Mouse (Mus musculus) lung, adult 2 months (tissue): ENCODE data around the gene Lipk. TPM values are rescaled to one million over a fixed set of nuclear protein-coding genes. Genes with fewer than 3 reads are reported as not detected.

Experiments used
- DNase-seq: peaks from one replicate; pipeline ENCODE4 v3.0.0; 2022
- H3K4me1 ChIP-seq: fragments of 200-500 bp; 2 replicates; pipeline ENCODE4 v1.6.1; 2011; ENCODE audit warnings: low read length; ENCODE audit not compliant: control insufficient read depth, insufficient read depth
- H3K4me3 ChIP-seq: fragments of 200-500 bp; replicated peaks from 2 replicates; pipeline ENCODE3; 2011; ENCODE audit warnings: low read depth, mild to moderate bottlenecking, control low read depth, low read length; ENCODE audit errors: extremely low read depth
- CTCF ChIP-seq: fragments of 200-500 bp; IDR thresholded peaks from 2 replicates; pipeline ENCODE4 v1.5.1; 2011; ENCODE audit warnings: mild to moderate bottlenecking, low read length, control low read depth; ENCODE audit not compliant: insufficient read depth
- POLR2A ChIP-seq: fragments of 200-500 bp; IDR thresholded peaks from 2 replicates; pipeline ENCODE4 v1.6.1; 2011; ENCODE audit warnings: low read depth, mild to moderate bottlenecking, control low read depth, low read length, borderline replicate concordance; ENCODE audit errors: extremely low read depth
- WGBS: fragments of 180-500 bp; shearing (Covaris S2); methylation state at CpG from one replicate; pipeline ENCODE4 v1.1.7; 2018; 5-methylcytosine and 5-hydroxymethylcytosine counted together
- polyA plus RNA-seq: library from polyadenylated mRNA; depleted of rRNA; stranded (reverse); fragments of >200 nt; gene quantifications from 2 replicates; pipeline ENCODE4 v1.2.3, GENCODE M21; 2012; rRNA removed

The Lipk gene
- 1.7 TPM in 1 of 2 replicates, not detected in the other for polyA plus RNA-seq

DNA sequence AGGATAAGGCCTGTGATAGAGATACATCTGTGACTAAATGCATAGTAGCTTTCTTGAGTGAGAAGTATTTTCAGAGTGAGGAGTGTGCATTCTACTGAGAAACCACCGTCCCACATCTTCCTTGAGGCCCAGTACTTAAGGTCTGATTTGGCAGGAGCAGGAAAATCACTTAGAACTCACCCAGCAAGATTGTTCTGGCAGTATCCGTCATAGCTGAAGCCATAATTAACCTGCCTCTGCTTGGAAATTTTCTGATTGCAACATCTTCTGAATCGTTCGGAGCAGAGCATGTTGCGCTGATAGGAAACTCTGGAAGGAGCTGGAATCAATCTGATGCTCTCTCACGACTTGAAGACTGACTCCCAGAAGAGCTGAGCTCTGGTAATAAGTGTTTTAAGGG is at the start of gene Lipk:
TSS of gene Lipk (plus strand) at position 289 of the 400 bp plus-strand sequence.
- WGBS, result 76% methylated on average over 6 of the region's 6 CpGs
- no peak for TF ChIP-seq CTCF
- no peak for TF ChIP-seq POLR2A
- H3K4me3 ChIP-seq, result no peak within 1 kb of the TSS
- no peaks in the 10 kb centered on the region for H3K4me1 ChIP-seq
- DNase-seq, result no peak

DNA sequence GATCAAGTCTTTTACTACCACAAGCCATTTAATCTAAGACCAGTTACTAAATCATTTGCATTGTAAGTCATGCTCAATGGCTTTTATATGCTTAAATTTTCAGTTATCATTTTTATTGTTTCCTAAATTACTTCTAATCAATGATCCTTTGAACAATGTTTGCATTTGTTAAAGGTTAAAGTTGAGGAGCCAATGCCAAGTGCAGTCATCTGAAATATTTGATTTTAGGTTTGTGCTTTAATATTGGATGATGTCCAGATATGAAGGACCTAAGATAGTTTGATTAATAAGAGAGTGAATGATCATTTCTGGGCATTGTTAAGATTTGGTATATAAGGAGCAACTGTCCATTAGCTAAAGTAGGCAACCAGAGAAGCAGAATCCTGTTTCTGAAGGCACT is 47.2 kb upstream of the Lipk start, which contains the start of gene Lipf:
TSS of gene Lipf (plus strand) at position 301 of the 400 bp plus-strand sequence.
- DNase-seq, result no peak
- TF ChIP-seq POLR2A, result no peak
- TF ChIP-seq CTCF, result no peak
- no peak within 1 kb of the TSS for H3K4me3 ChIP-seq
- H3K4me1 ChIP-seq, result no peaks in the 10 kb centered on the region

- Histone ChIP-seq H3K4me1 (no peaks in the 10 kb centered on the region), H3K4me3 (no peak overlapping the region)
- 40% methylated on average over 3 of the region's 3 CpGs for WGBS
- DNase-seq, result no peak
- TF ChIP-seq POLR2A, result no peak
- no peak for TF ChIP-seq CTCF
Measured at GRCm38 (mm10) chr19:33979007-33979406, 29.1 kb upstream of the Lipk start.

DNA sequence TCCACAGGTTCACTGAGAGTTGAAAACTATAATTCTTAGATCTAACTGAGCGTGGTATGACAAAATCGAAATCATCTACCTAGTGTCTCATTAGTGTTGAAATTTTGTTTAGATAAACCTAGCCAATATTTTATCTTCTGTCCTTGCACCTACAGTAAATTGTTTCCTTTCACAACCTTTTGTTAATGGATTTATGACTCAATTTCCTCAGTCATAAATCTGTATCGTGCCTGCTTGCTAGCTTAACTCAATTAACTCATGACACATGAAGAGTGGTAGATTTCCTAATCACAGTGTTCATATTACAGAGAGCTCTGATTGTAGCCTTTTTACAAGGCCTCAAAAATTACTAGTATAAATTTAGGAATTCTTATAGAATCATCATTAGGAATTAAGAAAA is 25.0 kb upstream of the Lipk start:
- TF ChIP-seq POLR2A, result no peak
- TF ChIP-seq CTCF, result no peak
- WGBS, result 61% methylated on average over 3 of the region's 3 CpGs
- Histone ChIP-seq H3K4me3 (no peak overlapping the region), H3K4me1 (no peaks in the 10 kb centered on the region)
- DNase-seq, result no peak

DNA sequence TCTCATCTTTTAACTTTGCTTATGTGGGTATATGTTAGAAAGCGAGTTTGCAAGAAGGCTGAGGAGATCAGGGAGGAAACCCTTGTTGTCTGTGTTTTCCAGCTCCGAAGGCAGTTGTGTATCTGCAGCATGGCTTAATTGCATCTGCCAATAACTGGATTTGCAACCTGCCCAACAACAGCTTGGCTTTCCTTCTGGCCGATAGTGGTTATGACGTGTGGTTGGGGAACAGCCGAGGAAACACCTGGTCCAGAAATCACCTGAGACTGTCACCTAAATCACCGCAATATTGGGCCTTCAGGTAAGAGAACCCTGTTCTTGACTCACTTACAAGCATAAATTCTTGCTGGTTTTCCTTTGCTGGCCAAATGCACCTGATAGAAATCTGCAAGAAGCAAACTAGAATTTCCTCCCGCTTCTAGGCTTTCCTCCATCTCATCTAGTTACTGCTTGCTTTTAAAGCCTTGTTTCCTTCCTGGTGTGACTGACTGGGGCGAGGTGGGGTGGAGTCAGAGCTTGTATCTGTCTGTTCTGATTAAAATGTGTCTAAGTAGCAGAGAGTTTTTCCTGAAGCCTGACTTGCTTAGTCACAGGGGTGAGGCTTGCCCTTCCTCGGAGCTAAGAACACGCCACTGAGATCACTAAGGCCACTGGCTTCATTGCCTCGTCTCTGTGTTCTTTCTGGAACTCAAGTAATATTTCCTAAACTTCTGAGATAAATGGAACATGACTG is 13.5 kb downstream of the Lipk start:
- WGBS, result 71% methylated on average over 11 of the region's 11 CpGs
- no peak for DNase-seq

DNA sequence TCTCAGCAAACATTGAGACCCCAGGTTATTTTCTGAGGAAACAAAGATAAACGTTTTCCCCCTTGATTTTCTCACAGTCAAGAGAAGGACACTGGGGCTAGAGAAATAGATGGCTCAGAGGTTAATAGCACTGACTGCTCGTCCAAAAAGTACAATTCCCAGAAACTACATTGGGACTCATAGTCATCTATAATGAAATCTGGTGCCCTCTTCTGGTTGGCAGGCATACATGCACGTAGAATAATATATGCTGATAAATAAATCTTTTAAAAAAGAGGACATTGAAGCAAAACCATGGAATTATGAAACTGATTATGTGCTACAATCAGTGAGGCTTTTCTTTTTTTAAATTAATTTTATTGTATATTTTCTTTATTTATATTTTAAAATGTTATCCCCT is 14.7 kb downstream of the Lipk start:
- H3K4me1 ChIP-seq, result no peaks in the 10 kb centered on the region
- no peak for DNase-seq
- WGBS, result 31% methylated on average over 3 of the region's 3 CpGs
- no peak for TF ChIP-seq POLR2A
- TF ChIP-seq CTCF, result peak; percentile 12; the same call in 1 of the 2 replicates
- H3K4me3 ChIP-seq, result no peak overlapping the region

More for the DNA sequence above, 13.5 kb downstream of the Lipk start:
- no peak overlapping the region for H3K4me3 ChIP-seq
- H3K4me1 ChIP-seq, result no peaks in the 10 kb centered on the region
- TF ChIP-seq CTCF, result no peak
- TF ChIP-seq POLR2A, result no peak

DNA sequence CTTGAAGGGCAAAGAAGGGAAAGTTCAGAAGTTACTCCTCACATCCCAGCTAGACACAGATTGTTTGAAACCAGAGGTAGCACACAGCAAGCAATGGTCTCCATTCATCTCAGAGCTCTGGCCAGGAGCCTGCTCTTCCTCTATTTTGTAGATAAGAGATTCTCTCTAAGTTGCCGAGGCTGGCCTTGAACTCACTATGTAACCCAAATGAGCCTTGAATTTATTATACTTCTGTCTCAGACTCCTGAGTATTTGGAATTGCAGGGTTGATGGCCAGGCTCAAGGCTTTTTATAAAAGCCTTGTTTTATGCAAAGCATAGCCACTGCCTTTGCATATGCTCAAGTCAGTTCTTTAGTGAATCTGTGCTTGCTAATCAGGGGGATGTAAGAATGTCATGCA is 31.6 kb downstream of the Lipk start:
- no peak for DNase-seq
- no peaks in the 10 kb centered on the region for H3K4me1 ChIP-seq
- no peak overlapping the region for H3K4me3 ChIP-seq
- TF ChIP-seq CTCF, result no peak
- TF ChIP-seq POLR2A, result no peak
- WGBS, result 78% methylated on average over 1 of the region's 1 CpGs

GRCm38 (mm10) chr19:34043008-34043407 is 34.9 kb downstream of the Lipk start:
- Histone ChIP-seq H3K4me3 (no peak overlapping the region), H3K4me1 (no peaks in the 10 kb centered on the region)
- DNase-seq, result no peak
- WGBS, result 58% methylated on average over 6 of the region's 6 CpGs
- TF ChIP-seq POLR2A, result no peak
- no peak for TF ChIP-seq CTCF

GRCm38 (mm10) chr19:34049371-34050039 is 41.4 kb downstream of the Lipk start:
- Histone ChIP-seq H3K4me1 (no peaks in the 10 kb centered on the region), H3K4me3 (no peak overlapping the region)
- no peak for TF ChIP-seq CTCF
- TF ChIP-seq POLR2A, result no peak
- WGBS, result 65% methylated on average over 3 of the region's 3 CpGs
- no peak for DNase-seq

- no peak for DNase-seq
- no peaks in the 10 kb centered on the region for H3K4me1 ChIP-seq
- WGBS, result 65% methylated on average over 3 of the region's 3 CpGs
Measured at GRCm38 (mm10) chr19:34051502-34051901, 43.4 kb downstream of the Lipk start.

More at GRCm38 (mm10) chr19:34051502-34051901, 43.4 kb downstream of the Lipk start:
- H3K4me3 ChIP-seq, result no peak overlapping the region
- no peak for TF ChIP-seq POLR2A
- no peak for TF ChIP-seq CTCF
